Mouse (Mus musculus) C2C12 (cell line): Measurements from ENCODE around the gene Dync2li1.

Experiments used
- CEBPB ChIP-seq: IDR thresholded peaks from one replicate; pipeline ENCODE4 v1.6.1; 2011; ENCODE audit warnings: low read depth, mild to moderate bottlenecking, control low read depth, moderate library complexity
- MAX ChIP-seq: IDR thresholded peaks from one replicate; pipeline ENCODE4 v1.6.1; 2011; ENCODE audit warnings: mild to moderate bottlenecking, control low read depth

DNA sequence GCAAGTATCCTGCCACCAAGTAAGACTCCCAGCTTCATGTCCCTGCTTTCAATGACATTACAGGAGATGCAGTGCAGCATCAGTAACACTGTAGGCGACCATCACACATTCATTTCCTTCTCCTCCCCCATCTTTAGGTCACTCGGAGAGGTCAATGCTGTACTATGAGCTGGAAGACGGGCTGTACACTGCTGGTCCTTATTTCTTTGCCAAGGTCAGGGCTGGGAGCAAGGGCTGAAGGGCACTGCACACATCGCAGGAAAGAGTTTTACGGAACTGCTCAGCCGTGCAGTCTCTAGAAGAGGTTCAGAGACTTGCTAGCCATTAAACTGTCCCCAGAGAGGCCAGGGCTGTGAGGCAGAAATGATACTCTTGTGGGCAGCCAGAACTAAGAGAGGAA lies 70.2 kb downstream of the Dync2li1 start:
- no peak for TF ChIP-seq CEBPB
- no peak for TF ChIP-seq MAX
